Mouse (Mus musculus): ENCODE data around the gene Tmem150c. TPM values are rescaled to one million over a fixed set of nuclear protein-coding genes. Genes with fewer than 3 reads are reported as not detected.

Tmem150c gene
- polyA plus RNA-seq, 1 experiment from 2014 or later, result 4.5 TPM

DNA sequence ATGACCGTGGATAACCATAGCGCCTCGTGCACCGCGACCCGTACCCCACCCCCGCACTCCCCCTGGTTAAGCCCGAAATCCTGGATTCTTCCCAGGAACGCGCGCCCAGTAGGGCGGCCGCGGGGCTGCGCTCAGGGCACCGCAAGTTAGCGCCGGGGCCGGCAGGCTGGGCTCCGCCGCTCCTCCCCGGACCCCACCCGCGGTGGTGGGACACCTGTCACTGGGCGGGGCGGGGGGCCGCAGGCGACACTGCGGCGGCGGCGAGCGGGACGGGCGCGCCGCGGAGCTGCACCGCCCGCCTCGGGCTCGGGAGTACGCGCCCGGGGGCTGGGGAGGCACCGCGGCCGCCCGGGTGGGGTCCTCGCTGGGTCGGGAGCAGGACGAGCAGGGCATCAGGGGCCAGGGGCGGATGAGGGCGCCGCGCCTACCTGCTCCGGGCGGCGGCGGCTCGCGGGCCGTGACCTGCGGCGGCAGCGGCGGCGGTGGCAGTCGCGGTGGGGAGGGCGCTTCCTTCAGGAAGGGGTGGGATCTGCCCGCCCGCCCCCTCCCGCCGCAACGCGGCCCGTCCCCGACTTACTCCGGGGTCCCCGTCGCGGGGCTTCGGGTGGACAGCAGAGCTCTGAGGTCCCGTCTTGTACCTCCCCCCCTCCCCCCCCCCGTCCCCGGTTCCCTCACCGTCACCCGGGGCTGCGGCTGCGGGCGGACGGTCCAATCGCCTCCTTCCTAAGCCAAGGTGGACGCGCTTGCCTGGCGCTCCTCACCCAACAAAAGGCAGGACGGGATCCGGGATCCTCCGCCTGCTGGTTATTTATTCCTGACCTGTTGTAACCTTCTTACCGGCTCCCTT lies 594 bp downstream of the Tmem150c start:
- no peak overlapping the region for H3K27ac ChIP-seq (ENCODE audit: low read depth, low read length)
- H3K36me3 ChIP-seq (ENCODE audit: control insufficient read depth, insufficient read depth, low read length), result no peaks in the 10 kb centered on the region
- peak overlapping the region; percentile 87 for H3K4me3 ChIP-seq (ENCODE audit: low read depth, low read length)
- no peaks in the 10 kb centered on the region for H3K9me3 ChIP-seq (ENCODE audit: control insufficient read depth, low read length)
- H3K4me2 ChIP-seq (ENCODE audit: low read depth), result peak overlapping the region; percentile 100
- 0 out of 2 replicates have a peak, but pooled peaks cover 2% of the 10 kb centered on the region for H3K4me1 ChIP-seq (ENCODE audit: control insufficient read depth, insufficient read depth, low read length)
- peaks cover 6% of the 10 kb centered on the region; the same call in 1 of the 2 replicates for H3K27me3 ChIP-seq (ENCODE audit: control insufficient read depth, insufficient read depth, low read length)
- H3K9ac ChIP-seq (ENCODE audit: low read length), result peak overlapping the region; percentile 82
- under 1% methylated on average over 59 of the region's 101 CpGs for WGBS
- DNase-seq (ENCODE audit: low spot score) (peak; percentile 53), ATAC-seq (ENCODE audit: insufficient read depth, low FRiP score, low TSS enrichment) (peak; percentile 71)

DNA sequence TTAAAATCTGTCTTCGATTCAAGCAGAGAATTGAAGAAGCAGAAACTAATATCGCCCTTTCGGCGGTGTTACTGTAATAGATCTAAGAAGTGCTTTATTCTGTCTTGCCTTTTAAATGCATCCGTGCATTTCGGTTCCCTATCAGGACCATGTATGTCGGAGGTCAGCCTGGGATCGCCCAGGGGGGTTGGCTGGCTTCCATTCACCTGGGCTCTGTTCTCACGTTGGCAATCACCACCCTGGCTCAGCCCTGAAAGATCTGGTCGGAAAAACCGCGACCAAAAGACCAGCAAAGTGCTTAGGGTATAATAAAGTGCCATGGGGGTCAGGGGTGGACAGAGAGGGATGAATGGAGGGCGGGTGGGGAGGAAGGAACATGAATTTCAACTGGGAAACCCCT lies 1.3 kb downstream of the Tmem150c start:
- H3K4me1 ChIP-seq (ENCODE audit: control insufficient read depth, insufficient read depth, low read length), result 0 out of 2 replicates have a peak, but pooled peaks cover 2% of the 10 kb centered on the region
- H3K36me3 ChIP-seq (ENCODE audit: control insufficient read depth, insufficient read depth, low read length), result no peaks in the 10 kb centered on the region
- no peaks in the 10 kb centered on the region for H3K9me3 ChIP-seq (ENCODE audit: control insufficient read depth, low read length)
- DNase-seq (ENCODE audit: low spot score), result no peak
- ATAC-seq (ENCODE audit: insufficient read depth, low FRiP score, low TSS enrichment), result no peak
- peak overlapping the region; percentile 82 for H3K9ac ChIP-seq (ENCODE audit: low read length)
- no peak overlapping the region for H3K27ac ChIP-seq (ENCODE audit: low read depth, low read length)
- H3K27me3 ChIP-seq (ENCODE audit: control insufficient read depth, insufficient read depth, low read length), result peaks cover 6% of the 10 kb centered on the region; the same call in 1 of the 2 replicates
- WGBS, result 18% methylated on average over 13 of the region's 13 CpGs
- peak overlapping the region; percentile 87 for H3K4me3 ChIP-seq (ENCODE audit: low read depth, low read length)
- peak overlapping the region; percentile 100 for H3K4me2 ChIP-seq (ENCODE audit: low read depth)

DNA sequence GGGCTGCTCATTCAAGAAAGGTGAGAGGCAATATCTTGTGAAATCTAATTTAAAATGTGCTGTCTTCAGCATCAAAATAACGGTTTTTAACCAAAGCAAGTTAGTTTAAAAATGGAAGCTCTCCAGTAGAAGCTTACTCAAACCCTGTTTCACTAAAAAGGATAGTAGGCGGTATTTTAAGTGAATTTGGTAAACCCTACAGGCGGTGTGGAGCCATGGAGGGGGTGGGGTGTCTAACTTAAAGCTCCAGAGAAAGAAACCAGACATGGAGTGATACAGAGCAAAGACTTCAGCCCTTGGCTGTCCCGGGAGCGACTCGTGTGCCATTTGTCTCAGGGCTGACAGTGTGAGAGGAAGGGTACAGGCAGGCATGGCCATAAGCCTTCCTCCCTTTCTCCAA lies 4.0 kb downstream of the Tmem150c start:
- Histone ChIP-seq H3K4me3 (ENCODE audit: low read depth, low read length) (no peak overlapping the region), H3K36me3 (ENCODE audit: control insufficient read depth, insufficient read depth, low read length) (no peaks in the 10 kb centered on the region), H3K4me1 (ENCODE audit: control insufficient read depth, insufficient read depth, low read length) (0 out of 2 replicates have a peak, but pooled peaks cover 2% of the 10 kb centered on the region), H3K9ac (ENCODE audit: low read length) (no peak overlapping the region), H3K4me2 (ENCODE audit: low read depth) (no peak overlapping the region), H3K9me3 (ENCODE audit: control insufficient read depth, low read length) (no peaks in the 10 kb centered on the region), H3K27me3 (ENCODE audit: control insufficient read depth, insufficient read depth, low read length) (peaks cover 6% of the 10 kb centered on the region; the same call in 1 of the 2 replicates), H3K27ac (ENCODE audit: low read depth, low read length) (no peak overlapping the region)
- ATAC-seq (ENCODE audit: insufficient read depth, low FRiP score, low TSS enrichment) (no peak), DNase-seq (ENCODE audit: low spot score) (no peak)
- 71% methylated on average over 6 of the region's 6 CpGs for WGBS

DNA sequence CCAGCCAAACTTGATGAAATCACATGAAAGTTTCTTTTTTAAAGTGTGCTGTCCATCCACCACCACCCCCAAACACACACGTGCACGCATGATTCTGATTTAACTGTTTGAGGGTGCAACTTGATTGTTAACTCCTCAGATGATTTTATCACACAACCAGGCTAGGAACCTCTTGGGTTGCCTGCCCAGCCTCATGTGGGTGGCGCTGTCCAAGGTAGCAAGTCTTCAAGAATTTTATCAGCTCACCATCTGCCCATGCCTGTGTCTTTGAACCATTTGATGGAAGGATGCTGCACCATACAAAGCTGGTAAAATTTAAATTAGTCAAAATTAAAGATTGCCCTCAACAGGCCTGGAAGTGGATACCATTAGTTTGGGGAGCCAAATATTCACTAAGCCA lies 9.6 kb downstream of the Tmem150c start:
- no peaks in the 10 kb centered on the region for H3K9me3 ChIP-seq (ENCODE audit: control insufficient read depth, low read length)
- WGBS, result 68% methylated on average over 3 of the region's 3 CpGs
- no peak overlapping the region for H3K27ac ChIP-seq (ENCODE audit: low read depth, low read length)
- H3K27me3 ChIP-seq (ENCODE audit: control insufficient read depth, insufficient read depth, low read length), result no peaks in the 10 kb centered on the region
- no peak overlapping the region for H3K9ac ChIP-seq (ENCODE audit: low read length)
- no peak overlapping the region for H3K4me3 ChIP-seq (ENCODE audit: low read depth, low read length)
- DNase-seq (ENCODE audit: low spot score) (no peak), ATAC-seq (ENCODE audit: insufficient read depth, low FRiP score, low TSS enrichment) (no peak)
- no peaks in the 10 kb centered on the region for H3K36me3 ChIP-seq (ENCODE audit: control insufficient read depth, insufficient read depth, low read length)
- H3K4me2 ChIP-seq (ENCODE audit: low read depth), result no peak overlapping the region
- H3K4me1 ChIP-seq (ENCODE audit: control insufficient read depth, insufficient read depth, low read length), result no peaks in the 10 kb centered on the region

DNA sequence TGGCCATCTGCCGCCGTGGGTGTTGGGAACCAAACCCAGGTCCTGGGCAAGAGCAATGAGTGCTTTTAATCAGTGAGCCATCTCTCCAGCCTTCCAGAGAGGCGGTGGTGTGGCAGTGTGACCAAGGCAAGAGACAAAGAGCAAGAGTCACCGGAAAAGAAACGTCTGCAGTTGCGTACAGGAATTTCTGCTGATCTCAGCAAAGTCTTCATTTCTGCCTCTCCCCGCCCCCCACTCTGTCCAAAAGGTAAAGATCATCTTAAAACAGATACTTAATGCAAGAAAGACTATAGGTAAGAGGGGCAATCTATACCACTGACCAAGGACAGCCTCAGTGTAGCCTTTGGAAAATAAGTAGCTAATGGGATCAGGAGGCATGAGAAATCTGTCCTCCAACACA lies 14.8 kb downstream of the Tmem150c start:
- Histone ChIP-seq H3K4me1 (ENCODE audit: control insufficient read depth, insufficient read depth, low read length) (no peaks in the 10 kb centered on the region), H3K4me2 (ENCODE audit: low read depth) (no peak overlapping the region), H3K9me3 (ENCODE audit: control insufficient read depth, low read length) (no peaks in the 10 kb centered on the region), H3K27me3 (ENCODE audit: control insufficient read depth, insufficient read depth, low read length) (no peaks in the 10 kb centered on the region), H3K27ac (ENCODE audit: low read depth, low read length) (no peak overlapping the region), H3K36me3 (ENCODE audit: control insufficient read depth, insufficient read depth, low read length) (no peaks in the 10 kb centered on the region), H3K4me3 (ENCODE audit: low read depth, low read length) (no peak overlapping the region), H3K9ac (ENCODE audit: low read length) (no peak overlapping the region)
- DNase-seq (ENCODE audit: low spot score) (no peak), ATAC-seq (ENCODE audit: insufficient read depth, low FRiP score, low TSS enrichment) (no peak)
- WGBS, result 86% methylated on average over 7 of the region's 7 CpGs

DNA sequence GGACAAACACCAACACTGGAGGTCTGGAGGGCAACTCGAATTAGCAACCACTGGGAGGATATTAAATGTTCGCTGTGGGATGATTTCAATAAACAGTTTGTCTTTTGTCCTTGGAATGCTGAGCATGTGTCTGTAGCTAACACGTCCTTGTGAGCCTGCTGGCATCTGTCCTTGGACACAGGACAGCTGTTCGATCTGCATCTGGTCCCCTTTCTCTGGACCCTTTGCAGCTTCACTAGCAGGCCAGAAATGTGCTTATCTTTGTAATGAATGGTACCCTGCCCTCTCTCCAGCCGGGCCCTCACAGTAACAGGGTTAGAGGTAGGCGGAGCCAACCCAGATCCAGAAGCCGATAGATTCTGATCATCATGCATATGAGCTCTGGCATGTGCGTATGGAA lies 32.3 kb downstream of the Tmem150c start:
- Histone ChIP-seq H3K27ac (ENCODE audit: low read depth, low read length) (no peak overlapping the region), H3K4me1 (ENCODE audit: control insufficient read depth, insufficient read depth, low read length) (no peaks in the 10 kb centered on the region), H3K36me3 (ENCODE audit: control insufficient read depth, insufficient read depth, low read length) (no peaks in the 10 kb centered on the region), H3K9me3 (ENCODE audit: control insufficient read depth, low read length) (no peaks in the 10 kb centered on the region), H3K27me3 (ENCODE audit: control insufficient read depth, insufficient read depth, low read length) (no peaks in the 10 kb centered on the region), H3K9ac (ENCODE audit: low read length) (no peak overlapping the region), H3K4me3 (ENCODE audit: low read depth, low read length) (no peak overlapping the region), H3K4me2 (ENCODE audit: low read depth) (no peak overlapping the region)
- ATAC-seq (ENCODE audit: insufficient read depth, low FRiP score, low TSS enrichment) (no peak), DNase-seq (ENCODE audit: low spot score) (no peak)
- WGBS, result 74% methylated on average over 8 of the region's 8 CpGs

DNA sequence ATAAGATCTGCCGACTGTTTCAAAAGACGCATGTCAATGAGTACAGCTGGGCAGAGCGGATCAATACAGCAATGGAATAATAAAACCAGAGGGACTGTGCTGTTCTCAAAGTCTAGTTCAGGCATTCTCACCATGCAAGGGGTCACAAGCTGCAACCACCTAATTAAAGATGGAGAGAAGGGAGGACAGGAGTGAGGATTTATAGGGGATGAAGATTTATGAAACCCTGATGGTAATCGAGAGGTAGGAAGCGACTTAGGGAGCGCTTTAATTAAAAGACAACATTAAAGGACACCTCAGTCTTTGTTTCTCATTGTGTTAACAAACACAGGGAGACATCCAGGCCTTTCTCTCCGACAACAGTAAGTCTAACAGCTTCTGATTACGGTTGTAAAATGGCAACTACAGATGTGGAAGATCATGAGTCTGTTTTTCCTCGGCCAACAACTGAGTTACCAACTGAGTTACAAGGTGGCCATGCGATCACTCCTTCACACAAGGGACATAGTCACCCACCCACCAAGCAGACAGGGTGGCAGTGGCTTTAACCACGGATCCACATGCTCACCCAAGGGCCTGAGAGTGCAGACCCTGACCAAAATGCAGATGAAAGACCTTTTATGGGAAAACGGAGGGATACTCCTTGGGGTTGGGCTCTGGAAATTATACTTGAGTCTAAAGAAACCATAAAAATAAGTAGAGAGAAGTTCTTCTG lies 34.0 kb downstream of the Tmem150c start:
- Histone ChIP-seq H3K4me2 (ENCODE audit: low read depth) (no peak overlapping the region), H3K27me3 (ENCODE audit: control insufficient read depth, insufficient read depth, low read length) (no peaks in the 10 kb centered on the region), H3K36me3 (ENCODE audit: control insufficient read depth, insufficient read depth, low read length) (no peaks in the 10 kb centered on the region), H3K4me3 (ENCODE audit: low read depth, low read length) (no peak overlapping the region), H3K9ac (ENCODE audit: low read length) (no peak overlapping the region), H3K4me1 (ENCODE audit: control insufficient read depth, insufficient read depth, low read length) (peaks cover 4% of the 10 kb centered on the region; the same call in 1 of the 2 replicates), H3K27ac (ENCODE audit: low read depth, low read length) (no peak overlapping the region), H3K9me3 (ENCODE audit: control insufficient read depth, low read length) (no peaks in the 10 kb centered on the region)
- no peak for DNase-seq (ENCODE audit: low spot score)
- WGBS, result 51% methylated on average over 12 of the region's 12 CpGs
- no peak for ATAC-seq (ENCODE audit: insufficient read depth, low FRiP score, low TSS enrichment)

DNA sequence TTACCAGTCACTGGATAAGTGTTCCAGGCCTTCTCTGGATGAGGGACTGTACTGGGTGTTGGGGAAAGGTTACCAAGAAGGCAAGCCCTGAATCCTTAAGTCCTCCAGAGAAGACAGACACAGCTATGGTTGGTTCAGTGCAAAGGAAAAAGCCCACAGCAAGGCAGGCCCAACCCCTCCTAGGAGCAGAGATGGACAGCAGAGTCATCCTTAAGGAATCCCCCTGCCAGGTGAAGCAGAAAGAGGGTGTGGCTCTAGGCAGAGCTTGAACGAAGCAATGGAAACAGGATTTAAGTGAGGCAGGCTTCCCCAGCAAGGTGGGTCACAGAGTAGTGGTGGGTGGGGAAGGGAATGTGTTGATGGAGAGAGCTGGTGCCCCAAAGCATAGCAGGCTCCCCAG lies 35.1 kb downstream of the Tmem150c start:
- Histone ChIP-seq H3K27me3 (ENCODE audit: control insufficient read depth, insufficient read depth, low read length) (no peaks in the 10 kb centered on the region), H3K4me3 (ENCODE audit: low read depth, low read length) (no peak overlapping the region), H3K4me2 (ENCODE audit: low read depth) (no peak overlapping the region), H3K9me3 (ENCODE audit: control insufficient read depth, low read length) (no peaks in the 10 kb centered on the region), H3K4me1 (ENCODE audit: control insufficient read depth, insufficient read depth, low read length) (peaks cover 4% of the 10 kb centered on the region; the same call in 1 of the 2 replicates), H3K36me3 (ENCODE audit: control insufficient read depth, insufficient read depth, low read length) (no peaks in the 10 kb centered on the region), H3K27ac (ENCODE audit: low read depth, low read length) (no peak overlapping the region), H3K9ac (ENCODE audit: low read length) (no peak overlapping the region)
- ATAC-seq (ENCODE audit: insufficient read depth, low FRiP score, low TSS enrichment), result no peak
- 60% methylated on average over 1 of the region's 1 CpGs for WGBS
- no peak for DNase-seq (ENCODE audit: low spot score)

All from neural tube, embryonic 11.5 days (tissue).